Mouse (Mus musculus) cerebellum, adult 2 months (tissue): ENCODE measurements around the gene Psme2b.
"Not testable (repeated sequence)": the region's sequence is repeated elsewhere in the genome, so short reads cannot be mapped to it uniquely, and the experiment has no call there.

Experiments used
- CTCF ChIP-seq: fragments of 200-500 bp; IDR thresholded peaks from 2 replicates; pipeline ENCODE4 v1.5.1; 2011; ENCODE audit warnings: low read depth, mild to moderate bottlenecking, control low read depth, low read length, moderate library complexity, borderline replicate concordance; ENCODE audit not compliant: insufficient read depth
- POLR2A ChIP-seq: fragments of 200-500 bp; IDR thresholded peaks from 2 replicates; pipeline ENCODE4 v1.6.1; 2011; ENCODE audit warnings: low read length, control low read depth, borderline replicate concordance; ENCODE audit not compliant: insufficient read depth

DNA sequence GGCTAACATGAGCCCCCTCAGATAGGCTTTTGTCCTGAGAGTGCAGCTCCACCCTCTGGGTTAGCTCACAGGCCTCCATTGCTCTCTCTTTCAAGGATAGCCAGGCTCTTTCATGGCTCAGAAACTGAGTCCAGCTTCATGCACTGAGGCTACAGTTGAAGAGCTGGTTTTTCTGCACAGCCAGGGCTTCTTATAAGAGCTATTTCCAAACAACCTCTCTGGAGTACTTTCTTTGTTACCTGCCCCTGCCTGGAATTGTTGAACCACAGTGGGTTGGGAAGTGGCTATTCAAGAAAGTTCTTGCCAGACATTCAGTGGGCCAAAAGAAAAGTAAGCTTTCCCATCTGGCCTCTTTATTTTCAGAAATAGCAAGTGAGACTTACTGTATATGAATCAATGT, 6.7 kb downstream of the Psme2b start:
- TF ChIP-seq CTCF, POLR2A: not testable (repeated sequence)
